In genomic region chr5:148980607-148981006, GRCm38 (mm10) we compare ENCODE assay signal across 10 mouse cellular contexts. TPM values are rescaled to one million over a fixed set of nuclear protein-coding genes. Genes with fewer than 3 reads are reported as not detected.
DNase-seq lines count a peak whose midpoint lies in the region; ATAC-seq and TF ChIP-seq lines count a peak whose summit lies in the region.
"Had no signal": no experiment of that assay in that cellular context is flagged by ENCODE, and none has a peak within 500 bp of the region (broad histone marks: within the 10 kb centered on the region; RNA-seq: fewer than 3 reads in every experiment).

No protein-coding gene starts in this region.

- H3K9ac ChIP-seq in kidney, embryonic 15.5 days = no peak overlapping the region

- no peak overlapping the region for H3K4me3 ChIP-seq in kidney, adult 2 months (ENCODE audit: insufficient read depth, low read depth, low read length)
- no peak overlapping the region for H3K4me3 ChIP-seq in kidney, embryonic 15.5 days (replicated peaks)
- H3K4me3 ChIP-seq: erythroblast, embryonic 14.5 days; limb, embryonic 10.5 days had no signal

- no peaks in the 10 kb centered on the region for H3K27me3 ChIP-seq in kidney, adult 2 months (replicated peaks; ENCODE audit: control insufficient read depth, insufficient read depth, low read length)
- no peaks in the 10 kb centered on the region for H3K27me3 ChIP-seq in kidney, embryonic 15.5 days

- H3K36me3 ChIP-seq in kidney, adult 2 months (ENCODE audit: control insufficient read depth, insufficient read depth, low read length) = no peaks in the 10 kb centered on the region
- H3K36me3 ChIP-seq in kidney, embryonic 15.5 days = no peaks in the 10 kb centered on the region

- ATAC-seq in kidney, embryonic 15.5 days (replicated peaks; ENCODE audit: low FRiP score) = no peak; the same call in 1 of the 2 replicates

- TF ChIP-seq POLR2A in kidney, adult 2 months (IDR thresholded peaks at IDR 0.05; ENCODE audit: low read depth, low read length) = no peak

- H3K4me2 ChIP-seq in kidney, embryonic 15.5 days = no peak overlapping the region

- H3K27ac ChIP-seq in kidney, adult 2 months (ENCODE audit: insufficient read depth, low read depth, low read length) = no peak overlapping the region
- H3K27ac ChIP-seq in kidney, embryonic 15.5 days = no peak overlapping the region
- H3K27ac ChIP-seq: limb, embryonic 10.5 days had no signal

- H3K9me3 ChIP-seq in kidney, embryonic 15.5 days (replicated peaks) = peaks cover 5% of the 10 kb centered on the region
- H3K9me3 ChIP-seq: limb, embryonic 10.5 days had no signal

- DNase-seq in kidney, adult 2 months = peak; percentile 84
- peak; percentile 53 for DNase-seq in WW6 (ENCODE audit: low read depth, low spot score)
- DNase-seq in kidney, adult 8-10 months = peak; percentile 65 to 81
- DNase-seq in natural killer cell, adult 2 months (ENCODE audit: low spot score in 2 of 2) = peak; percentile 51 to 68
- DNase-seq in Muller cell, postnatal 12 days (ENCODE audit: inconsistent ontology term) = no peak
- no peak for DNase-seq in left cerebral cortex, adult 11 months (ENCODE audit: low spot score)

- peaks cover 21% of the 10 kb centered on the region for H3K4me1 ChIP-seq in kidney, adult 2 months (ENCODE audit: control insufficient read depth, insufficient read depth, low read length)
- peaks cover 22% of the 10 kb centered on the region for H3K4me1 ChIP-seq in kidney, embryonic 15.5 days

- no peak for TF ChIP-seq CTCF in kidney, adult 2 months (conservative IDR thresholded peaks at IDR 0.05; ENCODE audit: insufficient read depth, insufficient read length, low read depth, low read length)

- WGBS in kidney, adult 2 months = 59% methylated on average over 6 of the region's 6 CpGs
- WGBS in kidney, embryonic 15.5 days = 56% methylated on average over 6 of the region's 6 CpGs

RNA-seq across cellular contexts. Expression of gene Gm42791, which starts 14.3 kb away (rescaled TPM):
- not detected in 2 replicates for polyA plus RNA-seq in kidney, adult 2 months (2012; rRNA removed)
- polyA plus RNA-seq in kidney, embryonic 15.5 days (2015; fragmentation: Nextera tagmentation; extraction: Ambion mirVana) = 3.2 TPM in 1 of 2 replicates, not detected in the other
- polyA plus RNA-seq: heart, embryonic 16.5 days had no signal

RNA-seq across cellular contexts. Expression of gene Katnal1, which starts 51.5 kb away (rescaled TPM):
- 6.6 and 7.5 TPM in 2 replicates for polyA plus RNA-seq in kidney, adult 2 months (2012; rRNA removed)
- polyA plus RNA-seq in kidney, embryonic 15.5 days (2015; fragmentation: Nextera tagmentation; extraction: Ambion mirVana) = 10.1 and 13.7 TPM in 2 replicates

Comparison
In these comparisons a context has a peak if more than half of its experiments do, and no peak if none do; other contexts are left out.
1. DNase-seq: peak in kidney, adult 2 months (single experiment), WW6 (single experiment), kidney, adult 8-10 months (2 of 2) and natural killer cell, adult 2 months (2 of 2); none in Muller cell, postnatal 12 days (single experiment) and left cerebral cortex, adult 11 months (single experiment).